8 mouse cellular contexts compared by ENCODE assay signal in genomic region chr2:109678090-109678409, GRCm38 (mm10). TPM values are rescaled to one million over a fixed set of nuclear protein-coding genes. Genes with fewer than 3 reads are reported as not detected.
A peak's percentile ranks its signal among the peaks of the same experiment; 100 is the strongest.
DNase-seq lines count a peak whose midpoint lies in the region; ATAC-seq lines count a peak whose summit lies in the region.

No protein-coding gene starts in this region.

- peaks cover 50% of the 10 kb centered on the region for H3K27me3 ChIP-seq in heart, embryonic 11.5 days (ENCODE audit: control insufficient read depth, insufficient read depth, low read length)
- peaks cover 34% of the 10 kb centered on the region for H3K27me3 ChIP-seq in forebrain, embryonic 16.5 days (replicated peaks; ENCODE audit: control insufficient read depth, insufficient read depth, low read length)
- peaks cover 61% of the 10 kb centered on the region for H3K27me3 ChIP-seq in liver, embryonic 15.5 days

- H3K4me1 ChIP-seq in heart, embryonic 11.5 days (ENCODE audit: control insufficient read depth, insufficient read depth, low read length), result peaks cover 15% of the 10 kb centered on the region
- H3K4me1 ChIP-seq in forebrain, embryonic 16.5 days (replicated peaks; ENCODE audit: control insufficient read depth, insufficient read depth, low read length), result peaks cover 38% of the 10 kb centered on the region
- no peaks in the 10 kb centered on the region for H3K4me1 ChIP-seq in liver, embryonic 15.5 days (replicated peaks)

- no peak for DNase-seq in heart, postnatal 14 days
- peak; percentile 86 to 93 for DNase-seq in cerebellum, adult 18-20 months
- DNase-seq in kidney, postnatal 4 days, result peak; percentile 25 to 27
- DNase-seq in right cerebral cortex, postnatal 10 days (ENCODE audit: low spot score in 2 of 2), result peak; percentile 90 to 94
- DNase-seq in urinary bladder, postnatal 4 days (ENCODE audit: low spot score in 2 of 2), result no peak

- H3K9ac ChIP-seq in heart, embryonic 11.5 days (ENCODE audit: low read depth, low read length), result no peak overlapping the region
- H3K9ac ChIP-seq in forebrain, embryonic 16.5 days (replicated peaks; ENCODE audit: low read depth, low read length), result peak overlapping the region; percentile 83
- no peak overlapping the region for H3K9ac ChIP-seq in liver, embryonic 15.5 days

- H3K27ac ChIP-seq in heart, embryonic 11.5 days (ENCODE audit: low read depth, low read length), result no peak overlapping the region
- H3K27ac ChIP-seq in forebrain, embryonic 16.5 days (ENCODE audit: low read length), result peak overlapping the region; percentile 83
- no peak overlapping the region for H3K27ac ChIP-seq in liver, embryonic 15.5 days (replicated peaks)

- H3K4me2 ChIP-seq in heart, embryonic 11.5 days, result peak overlapping the region; percentile 92
- peak overlapping the region; percentile 92 for H3K4me2 ChIP-seq in forebrain, embryonic 16.5 days (ENCODE audit: low read length)
- H3K4me2 ChIP-seq in liver, embryonic 15.5 days, result peak overlapping the region; percentile 37

- WGBS in heart, embryonic 11.5 days (ENCODE audit: insufficient replicate concordance), result 0% methylated on average over 18 of the region's 18 CpGs
- 0% methylated on average over 16 of the region's 18 CpGs for WGBS in forebrain, embryonic 16.5 days
- WGBS in liver, embryonic 15.5 days (ENCODE audit: insufficient replicate concordance), result 4% methylated on average over 18 of the region's 18 CpGs

- no peaks in the 10 kb centered on the region for H3K9me3 ChIP-seq in heart, embryonic 11.5 days (replicated peaks; ENCODE audit: control insufficient read depth, low read length)
- H3K9me3 ChIP-seq in forebrain, embryonic 16.5 days (ENCODE audit: control insufficient read depth, low read length), result no peaks in the 10 kb centered on the region
- no peaks in the 10 kb centered on the region for H3K9me3 ChIP-seq in liver, embryonic 15.5 days (replicated peaks)

- ATAC-seq in heart, embryonic 11.5 days (replicated peaks; ENCODE audit: insufficient number of reproducible peaks, low FRiP score, low TSS enrichment), result no peak
- ATAC-seq in forebrain, embryonic 16.5 days, result peak; percentile 90
- ATAC-seq in liver, embryonic 15.5 days (ENCODE audit: insufficient read depth), result no peak

- H3K4me3 ChIP-seq in heart, embryonic 11.5 days (ENCODE audit: low read depth, low read length), result peak overlapping the region; percentile 55
- H3K4me3 ChIP-seq in forebrain, embryonic 16.5 days (replicated peaks; ENCODE audit: low read length), result peak overlapping the region; percentile 62
- H3K4me3 ChIP-seq in liver, embryonic 15.5 days (replicated peaks), result no peak overlapping the region

- intact Hi-C loops in heart, postnatal 14 days (cut with DNase I), result no loop called here

- no peaks in the 10 kb centered on the region for H3K36me3 ChIP-seq in heart, embryonic 11.5 days (ENCODE audit: control insufficient read depth, insufficient read depth, low read length)
- H3K36me3 ChIP-seq in forebrain, embryonic 16.5 days (ENCODE audit: control insufficient read depth, insufficient read depth), result no peaks in the 10 kb centered on the region
- H3K36me3 ChIP-seq in liver, embryonic 15.5 days (replicated peaks), result no peaks in the 10 kb centered on the region

RNA-seq across cellular contexts. Expression of gene Bdnf, which starts 3.5 kb away (rescaled TPM):
- polyA plus RNA-seq in heart, embryonic 11.5 days (2014; fragmentation: Nextera tagmentation; extraction: Ambion mirVana), result 1.6 and 2.1 TPM in 2 replicates
- total RNA-seq in heart, postnatal 14 days (2021), result 1 to 10 TPM; 2.2 to 2.5 TPM
- 2.2 and 3.0 TPM in 2 replicates for polyA plus RNA-seq in forebrain, embryonic 16.5 days (2015; fragmentation: Nextera tagmentation; extraction: Ambion mirVana)
- polyA plus RNA-seq in liver, embryonic 15.5 days (2015; fragmentation: Nextera tagmentation; extraction: Ambion mirVana), result 0.09 and 0.10 TPM in 2 replicates

Comparison
In these comparisons a context has a peak if more than half of its experiments do, and no peak if none do; other contexts are left out.
1. H3K4me2 ChIP-seq: peak in every context shown above with its lines; median percentile 92 in heart, embryonic 11.5 days; 92 in forebrain, embryonic 16.5 days; 37 in liver, embryonic 15.5 days.
2. DNase-seq: peak in cerebellum, adult 18-20 months (2 of 2), kidney, postnatal 4 days (2 of 2) and right cerebral cortex, postnatal 10 days (2 of 2); none in heart, postnatal 14 days (0 of 2) and urinary bladder, postnatal 4 days (0 of 2).